Mouse (Mus musculus) ovary, adult 18-20 months (tissue): ENCODE measurements around the gene Mzf1.
"Not testable (repeated sequence)": the region's sequence is repeated elsewhere in the genome, so short reads cannot be mapped to it uniquely, and the experiment has no call there.

Experiments used
- DNase-seq: peaks from one replicate; pipeline ENCODE4 v3.0.0; 2022; ENCODE audit warnings: low spot score, mixed read lengths

Gene Mzf1

GRCm38 (mm10) chr7:13054287-13055010 is at the start of gene Mzf1:
TSS of gene Mzf1 (minus strand) at chr7:13054764.
- DNase-seq: peak; percentile 94

- DNase-seq: no peak
Measured at GRCm38 (mm10) chr7:13095073-13095472, 40.5 kb upstream of the Mzf1 start, which contains the start of gene Vmn1r85. TSS of gene Vmn1r85 (minus strand) at chr7:13095173.

DNA sequence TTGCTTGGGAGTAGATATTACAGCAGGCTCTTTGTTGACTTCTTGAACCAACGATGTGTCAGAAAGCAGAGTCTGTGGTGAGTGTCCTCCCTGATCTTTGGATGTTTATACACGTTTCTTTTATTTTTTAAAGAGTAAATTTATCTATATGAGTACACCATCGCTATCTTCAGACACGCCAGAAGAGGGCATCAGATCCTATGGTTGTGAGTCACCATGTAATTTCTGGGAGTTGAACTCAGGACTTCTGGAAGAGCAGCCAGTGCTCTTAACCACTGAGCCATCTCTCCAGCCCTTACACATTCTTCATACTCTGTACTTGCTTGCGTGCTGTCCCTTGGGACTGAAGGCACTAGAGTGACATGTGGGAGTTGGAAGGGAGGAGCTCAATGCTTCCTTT is 17.7 kb upstream of the Mzf1 start:
- DNase-seq: no peak

DNA sequence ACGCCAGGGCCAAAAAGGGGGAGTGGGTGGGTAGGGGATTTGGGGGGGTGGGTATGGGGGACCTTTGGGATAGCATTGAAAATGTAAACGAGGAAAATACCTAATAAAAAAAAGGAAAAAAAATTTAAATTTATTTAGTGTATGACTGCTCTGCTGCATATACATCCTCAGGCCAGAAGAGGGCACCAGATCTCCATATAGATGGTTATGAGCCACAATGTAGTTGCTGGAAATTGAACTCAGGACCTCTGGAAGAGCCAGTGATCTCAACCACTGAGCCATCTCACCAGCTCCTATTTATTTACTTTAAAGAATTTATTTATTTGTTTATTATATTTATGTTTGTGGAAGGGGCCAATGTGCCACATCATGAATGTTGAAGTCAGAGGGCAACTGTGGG is 8.8 kb upstream of the Mzf1 start:
- DNase-seq: not testable (repeated sequence)

GRCm38 (mm10) chr7:13059536-13059935 is 5.0 kb upstream of the Mzf1 start:
- DNase-seq: no peak

- no peak for DNase-seq
Measured at GRCm38 (mm10) chr7:13056913-13057700, 2.5 kb upstream of the Mzf1 start.

GRCm38 (mm10) chr7:13053961-13054286 is 640 bp downstream of the Mzf1 start:
- DNase-seq: no peak

DNA sequence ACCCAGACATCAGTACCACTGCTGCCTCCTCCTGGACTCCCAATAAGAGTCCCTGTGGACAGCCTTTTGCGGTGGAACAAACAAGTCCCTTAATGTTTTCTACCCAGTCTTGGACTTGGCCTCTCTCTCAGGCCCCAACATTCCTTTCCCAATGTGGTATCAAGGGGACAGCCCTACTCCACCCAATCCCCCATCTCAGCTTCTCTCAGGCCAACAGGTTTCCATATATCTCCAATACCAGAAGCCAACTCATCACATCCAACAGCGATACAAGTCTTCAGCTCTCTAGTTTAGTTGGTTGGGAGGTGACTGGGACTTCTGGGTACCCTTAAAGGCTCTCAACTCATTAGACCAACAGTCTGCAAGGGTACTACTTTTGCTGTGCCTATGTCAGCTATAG is 1.1 kb downstream of the Mzf1 start:
- no peak for DNase-seq

- DNase-seq: no peak
Measured at GRCm38 (mm10) chr7:13053001-13053400, 1.6 kb downstream of the Mzf1 start.

DNA sequence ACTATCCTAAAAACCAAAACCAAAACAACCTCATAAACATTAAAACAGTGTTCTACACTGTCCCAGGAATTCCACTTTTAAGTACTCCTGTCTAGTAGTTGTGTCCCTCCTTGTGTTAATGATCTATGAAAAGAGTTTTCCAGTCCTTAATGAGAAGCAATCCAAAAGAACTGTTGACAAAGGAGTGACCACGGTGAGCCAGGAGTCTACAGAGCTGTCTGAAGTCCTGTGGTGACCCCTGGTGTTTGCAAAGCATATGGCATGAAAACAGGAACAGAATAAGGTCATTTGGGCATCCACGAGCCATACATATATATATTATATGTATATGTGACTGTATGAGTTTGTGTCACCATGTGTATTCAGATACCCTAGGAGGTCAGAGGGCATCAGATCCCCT is 8.5 kb downstream of the Mzf1 start:
- DNase-seq: no peak

GRCm38 (mm10) chr7:13044254-13044625 is 10.3 kb downstream of the Mzf1 start:
- no peak for DNase-seq

- DNase-seq: no peak
Measured at GRCm38 (mm10) chr7:13043445-13044253, 10.9 kb downstream of the Mzf1 start.

DNA sequence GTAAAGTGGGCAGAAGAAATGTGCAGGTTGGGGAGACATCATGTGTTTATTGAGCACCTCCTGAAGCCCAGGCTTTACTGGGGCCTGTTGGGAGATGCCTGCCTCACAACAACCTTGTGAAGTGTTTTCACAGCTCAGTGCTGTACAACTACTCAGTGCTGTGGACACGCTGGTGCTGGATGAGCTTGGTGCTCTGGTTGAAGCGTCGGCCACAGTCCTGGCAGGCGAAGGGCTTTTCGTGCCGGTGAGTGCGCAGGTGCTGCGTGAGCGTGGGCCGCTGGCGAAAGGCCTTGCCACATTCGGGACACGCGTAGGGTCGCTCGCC is 11.5 kb downstream of the Mzf1 start:
- no peak for DNase-seq

DNA sequence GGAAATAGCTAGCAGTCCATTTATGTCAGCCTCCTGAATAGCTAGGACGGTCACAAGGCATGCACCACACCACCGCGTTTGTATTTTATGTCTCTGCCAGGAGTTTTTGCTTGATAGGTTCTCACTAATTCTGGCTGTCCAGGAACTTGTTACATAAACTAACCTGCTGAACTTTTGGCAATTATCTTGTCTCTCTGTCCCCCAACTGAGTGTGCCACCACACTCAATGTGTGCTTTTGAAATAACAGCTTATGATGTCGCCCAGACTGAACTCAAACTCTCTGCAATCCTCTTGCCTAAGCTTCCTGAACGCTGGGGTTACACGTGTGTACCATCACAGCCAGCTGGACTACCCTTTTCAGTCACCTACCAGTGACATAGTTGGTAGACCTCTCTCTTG is 12.1 kb downstream of the Mzf1 start:
- no peak for DNase-seq

DNA sequence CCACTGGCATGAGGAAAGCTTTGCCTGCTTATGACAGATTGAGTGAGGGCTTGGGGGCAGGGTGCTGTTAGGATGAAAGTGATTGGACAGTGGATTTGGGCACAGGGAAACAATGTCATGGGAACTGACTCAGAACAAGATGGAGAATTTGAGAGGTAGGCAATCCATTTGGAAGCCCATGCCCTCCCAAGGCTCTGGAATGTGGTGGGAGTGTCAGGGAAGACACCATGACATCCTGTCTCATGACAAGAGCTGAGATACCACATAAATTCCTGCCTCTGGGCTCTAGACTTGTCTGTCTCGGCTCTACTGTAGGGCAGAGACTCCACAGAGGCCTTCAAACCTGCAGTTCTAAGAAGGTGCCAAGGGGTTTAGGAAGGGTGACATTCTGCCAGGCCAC is 13.3 kb downstream of the Mzf1 start:
- DNase-seq: no peak

GRCm38 (mm10) chr7:13039181-13039580 is 15.4 kb downstream of the Mzf1 start:
- no peak for DNase-seq

GRCm38 (mm10) chr7:13038621-13039169 is 15.9 kb downstream of the Mzf1 start:
- DNase-seq: no peak

- DNase-seq: peak; percentile 96
Measured at GRCm38 (mm10) chr7:13037901-13038555, 16.5 kb downstream of the Mzf1 start, which contains the start of gene Ube2m. TSS of gene Ube2m (minus strand) at chr7:13038275.

- no peak for DNase-seq
Measured at GRCm38 (mm10) chr7:13037366-13037765, 17.2 kb downstream of the Mzf1 start.

GRCm38 (mm10) chr7:13036806-13037205 is 17.8 kb downstream of the Mzf1 start:
- DNase-seq: no peak

- no peak for DNase-seq
Measured at GRCm38 (mm10) chr7:13035211-13035855, 19.2 kb downstream of the Mzf1 start.
